Mouse (Mus musculus) R1 (cell line): ENCODE data around the gene Gm20388.

Source experiments
- DNase-seq: peaks from one replicate; pipeline ENCODE4 v3.0.0-alpha.2; 2018; ENCODE audit warnings: low read depth, low spot score

The Gm20388 gene

DNA sequence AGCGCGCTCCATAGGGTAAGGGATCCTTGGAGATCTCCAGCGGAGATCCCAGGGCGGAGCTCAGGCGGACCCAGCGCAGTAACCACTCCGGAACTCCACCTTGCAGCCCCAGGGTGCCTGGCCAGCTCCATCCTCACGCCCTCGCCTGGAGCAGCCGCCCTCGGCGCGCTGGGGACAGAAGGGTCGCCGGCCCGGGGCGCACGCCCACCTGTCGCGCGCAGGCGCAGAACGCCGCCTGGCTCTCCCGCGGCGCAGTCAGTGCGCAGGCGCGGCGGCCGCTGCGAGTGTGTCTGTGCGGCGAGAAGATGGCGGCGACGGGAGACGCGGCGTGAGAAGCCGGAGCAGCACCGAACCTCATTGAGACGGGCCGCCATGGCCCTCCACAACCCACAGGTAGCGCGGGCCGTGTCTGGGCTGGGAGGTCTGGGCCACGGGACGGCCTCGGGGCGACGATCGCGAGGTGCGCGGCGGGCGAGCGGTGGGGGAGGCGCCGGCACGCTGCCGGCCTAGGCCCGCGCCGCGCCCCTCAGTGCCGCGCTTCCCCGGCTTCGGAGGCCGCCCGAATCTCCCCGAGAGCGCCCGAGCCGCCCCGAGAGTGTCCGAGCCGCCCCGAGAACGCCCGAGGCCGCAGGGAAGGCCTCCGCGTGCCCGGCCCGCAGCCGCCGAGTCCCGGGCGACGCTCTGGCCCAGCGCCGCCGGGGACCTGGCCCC, at the start of gene Gm20388:
Gm20388 (plus strand) TSS at position 295 of the 711 bp plus-strand sequence.
- peak; percentile 88 for DNase-seq

- DNase-seq = peak; percentile 93
Measured at GRCm38 (mm10) chr8:119861706-119862389, 48.8 kb upstream of the Gm20388 start, which contains the start of gene Klhl36. Klhl36 (plus strand) TSS chr8:119862266.

GRCm38 (mm10) chr8:119862390-119862734, 48.3 kb upstream of the Gm20388 start:
- DNase-seq = no peak

- no peak for DNase-seq
Measured at GRCm38 (mm10) chr8:119862749-119863148, 47.9 kb upstream of the Gm20388 start.

- peak; percentile 90 for DNase-seq
Measured at GRCm38 (mm10) chr8:119869616-119870015, 41.0 kb upstream of the Gm20388 start.

DNA sequence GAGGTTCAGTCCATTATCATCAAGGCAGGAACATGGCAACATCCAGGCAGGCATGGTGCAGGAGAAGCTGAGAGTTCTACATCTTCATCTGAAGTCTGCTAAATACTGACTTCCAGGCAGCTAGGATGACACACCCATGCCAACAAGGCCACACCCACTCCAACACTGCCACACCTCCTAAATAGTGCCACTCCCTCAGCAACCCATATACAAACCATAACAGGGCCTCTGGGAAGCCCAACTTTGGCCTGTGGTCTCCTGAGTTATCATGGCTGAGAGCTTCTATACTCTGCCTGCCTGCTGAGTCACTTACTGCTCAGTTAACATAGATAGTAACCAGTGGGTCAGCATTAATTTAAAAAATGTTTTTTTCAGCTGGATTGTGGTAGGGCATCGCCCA, 37.5 kb upstream of the Gm20388 start:
- DNase-seq = no peak

GRCm38 (mm10) chr8:119881301-119881700, 29.3 kb upstream of the Gm20388 start:
- DNase-seq = no peak

- DNase-seq = no peak
Measured at GRCm38 (mm10) chr8:119881917-119882316, 28.7 kb upstream of the Gm20388 start.

GRCm38 (mm10) chr8:119883281-119883680, 27.4 kb upstream of the Gm20388 start:
- DNase-seq = no peak

DNA sequence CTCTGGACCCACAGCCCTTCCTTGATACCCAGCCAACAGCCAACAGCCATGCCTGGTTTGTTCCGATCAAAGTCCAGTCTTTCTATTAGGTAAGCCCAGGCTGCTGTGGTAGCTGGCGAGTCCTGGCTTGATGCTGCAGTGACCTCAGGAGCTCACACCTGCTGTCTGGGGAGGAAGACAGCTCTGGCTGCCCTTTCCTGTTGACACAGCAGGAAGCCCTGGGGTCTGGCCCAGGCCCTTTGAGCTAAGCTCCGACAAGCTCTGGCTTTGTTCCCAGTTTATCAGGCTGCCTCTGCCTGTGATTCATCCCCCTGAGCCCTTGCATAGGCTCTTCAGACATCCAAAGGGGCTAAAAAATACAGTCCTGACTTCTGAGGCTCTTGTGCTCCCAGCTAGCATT, 25.0 kb upstream of the Gm20388 start:
- DNase-seq = no peak

DNA sequence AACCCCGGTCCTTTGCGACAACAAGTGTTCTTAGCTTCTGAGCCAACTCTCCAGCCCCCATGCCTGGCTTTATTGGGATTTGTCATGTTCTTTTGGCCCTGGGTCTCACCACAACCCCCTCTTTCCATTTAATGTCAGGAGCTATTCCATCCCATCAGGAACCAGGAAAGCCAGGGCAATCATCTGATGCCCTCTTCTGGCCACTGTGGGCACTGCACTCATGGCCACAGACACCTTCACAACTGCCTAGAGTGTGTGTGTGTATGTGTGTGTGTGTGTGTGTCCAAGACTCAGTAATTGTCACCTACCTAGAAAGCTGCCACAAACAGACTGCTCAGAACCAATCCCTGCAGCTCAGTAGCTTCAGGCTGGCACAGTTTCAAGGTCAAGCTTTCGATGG, 23.5 kb upstream of the Gm20388 start:
- peak; percentile 63 for DNase-seq

DNA sequence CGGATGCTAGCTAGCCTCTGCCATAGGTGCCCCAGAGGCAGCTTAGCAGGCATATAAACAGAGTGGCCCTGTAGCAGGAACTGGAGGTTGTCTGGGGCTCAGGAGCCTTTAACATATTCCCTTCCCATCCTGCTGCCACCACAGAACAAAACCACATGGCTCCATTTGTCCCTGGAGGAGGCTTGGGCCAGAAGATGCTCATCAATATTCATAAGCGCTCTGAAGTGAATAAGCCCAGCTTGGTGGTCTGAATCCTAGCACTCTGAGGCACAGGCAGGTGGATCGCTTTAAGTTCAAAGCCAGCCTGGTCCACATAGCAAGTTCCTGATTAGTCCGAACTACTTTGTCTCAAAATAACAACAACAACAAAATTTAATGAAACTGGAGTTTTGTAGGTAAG, 22.6 kb upstream of the Gm20388 start:
- DNase-seq = no peak

DNA sequence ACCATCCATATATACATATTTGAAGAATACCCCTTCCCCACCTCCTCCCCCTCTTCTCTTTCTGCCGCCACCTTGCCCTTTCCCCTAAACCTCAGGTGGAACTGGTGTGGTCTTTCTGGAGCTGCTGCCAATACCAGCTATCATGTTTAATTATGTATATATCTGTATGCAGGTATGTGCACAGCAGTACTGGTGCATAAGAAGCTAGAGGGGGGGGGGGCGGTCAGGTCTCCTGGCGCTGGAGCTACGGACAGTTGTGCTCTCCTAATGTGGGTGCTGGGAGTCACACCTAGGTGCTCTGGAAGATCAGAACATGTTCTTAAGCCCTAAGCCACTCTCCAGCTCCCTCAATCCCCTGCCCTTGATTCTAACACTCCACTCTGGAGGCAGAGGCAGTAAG, 13.6 kb upstream of the Gm20388 start:
- no peak for DNase-seq

GRCm38 (mm10) chr8:119897933-119898332, 12.7 kb upstream of the Gm20388 start:
- no peak for DNase-seq

- DNase-seq = no peak
Measured at GRCm38 (mm10) chr8:119901349-119901748, 9.3 kb upstream of the Gm20388 start.

DNA sequence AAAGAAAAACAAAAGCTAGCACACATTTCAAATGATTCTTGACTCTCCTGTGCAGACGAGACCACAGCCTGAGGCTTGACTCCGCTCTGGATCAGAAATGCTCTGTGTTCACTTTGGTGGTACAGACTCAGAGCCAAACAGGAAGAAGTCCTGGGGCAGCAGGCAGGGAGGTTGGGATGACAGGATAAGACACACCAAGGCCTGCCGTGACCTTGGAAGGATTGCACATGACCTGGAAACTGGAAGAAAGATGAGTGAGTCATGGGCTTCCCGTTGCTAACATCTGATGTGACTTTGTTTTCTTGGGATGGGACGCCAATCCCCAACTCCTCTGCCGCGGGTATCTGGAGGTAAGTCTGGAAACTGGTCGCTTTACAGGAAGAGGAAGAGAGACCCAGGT, 8.7 kb upstream of the Gm20388 start:
- peak; percentile 35 for DNase-seq

GRCm38 (mm10) chr8:119904323-119904911, 6.2 kb upstream of the Gm20388 start:
- DNase-seq = no peak

DNA sequence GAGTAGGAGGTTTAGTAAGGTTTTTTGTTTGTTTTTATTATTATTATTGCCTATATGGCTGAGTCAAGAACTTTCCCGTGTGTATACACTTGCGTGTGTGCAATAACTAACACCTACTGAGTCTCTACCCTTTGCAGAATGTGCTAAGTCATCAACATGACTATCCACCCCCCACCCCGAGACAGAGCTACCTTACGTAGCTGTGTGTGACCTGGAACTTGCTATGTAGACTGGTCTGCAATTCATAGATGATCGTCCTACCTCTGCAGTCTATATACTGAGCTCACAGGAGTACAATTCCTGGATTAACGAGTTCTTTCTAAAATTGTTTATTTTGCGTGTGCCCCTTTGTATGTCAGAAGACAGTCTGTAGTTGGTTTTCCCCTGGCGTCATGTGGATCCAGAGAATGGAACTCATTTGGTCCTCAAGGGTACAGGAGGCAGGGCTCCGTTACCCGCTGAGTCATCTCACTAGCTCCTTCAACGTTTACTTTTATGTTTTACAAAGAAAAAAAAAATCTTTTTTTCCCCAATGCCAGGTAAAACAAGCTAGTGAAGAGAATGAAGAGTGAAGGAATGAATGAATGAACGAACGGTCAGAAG, 596 bp upstream of the Gm20388 start, which contains the start of gene Usp10:
Usp10 (plus strand) TSS at position 417 of the 603 bp plus-strand sequence.
- DNase-seq = no peak

- peak; percentile 37 for DNase-seq
Measured at GRCm38 (mm10) chr8:119911258-119911962, 769 bp downstream of the Gm20388 start.

DNA sequence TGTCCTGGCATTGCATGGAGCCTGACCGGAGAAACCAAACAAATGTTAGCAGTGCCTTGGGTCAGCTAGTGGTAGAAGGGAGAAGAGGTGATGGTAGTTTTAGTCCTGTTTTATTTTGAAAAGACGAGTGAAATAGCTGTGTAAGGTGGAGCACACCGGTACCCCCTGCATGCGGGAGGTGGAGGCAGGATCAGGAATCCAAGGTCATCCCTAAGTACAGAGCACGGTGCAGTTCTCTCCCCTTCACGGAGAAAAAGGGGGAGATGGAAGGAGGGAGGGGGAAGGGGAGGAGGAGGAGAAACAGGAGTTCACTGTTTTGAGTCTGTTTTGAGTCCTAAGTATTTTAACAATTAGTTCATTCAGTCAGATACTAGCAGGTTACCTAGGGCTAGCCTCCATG, 2.0 kb downstream of the Gm20388 start:
- DNase-seq = peak; percentile 46

GRCm38 (mm10) chr8:119913181-119913580, 2.5 kb downstream of the Gm20388 start:
- DNase-seq = no peak

DNA sequence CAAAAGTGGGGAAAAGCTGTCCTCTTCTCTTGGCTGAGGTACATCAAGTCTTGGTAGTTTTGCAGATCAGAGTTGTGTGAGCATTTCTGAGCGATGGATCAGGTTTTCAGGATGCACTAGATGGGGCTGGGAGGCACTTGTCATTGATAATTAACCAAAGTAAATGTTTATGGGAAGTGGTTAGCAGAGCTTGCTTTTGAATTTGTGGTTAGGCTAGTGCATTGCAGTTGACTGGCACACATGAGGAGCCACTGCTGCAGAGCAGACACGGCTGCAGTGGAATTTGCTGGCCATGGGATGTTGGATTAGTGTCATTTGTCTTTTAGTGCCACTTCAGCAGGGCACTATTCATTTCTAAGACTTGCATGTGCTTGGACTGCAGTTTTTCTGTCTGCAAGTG, 3.5 kb downstream of the Gm20388 start:
- DNase-seq = no peak
